Mouse (Mus musculus): Measurements from ENCODE around the gene Kl. TPM values are rescaled to one million over a fixed set of nuclear protein-coding genes. Genes with fewer than 3 reads are reported as not detected.
A peak's percentile ranks its signal among the peaks of the same experiment; 100 is the strongest.

The Kl gene
- polyA plus RNA-seq, 1 experiment from 2014 or later: 0.65 TPM

- no peaks in the 10 kb centered on the region for H3K36me3 ChIP-seq (ENCODE audit: control insufficient read depth, insufficient read depth, low read length)
- ATAC-seq: peak; percentile 85
- H3K9ac ChIP-seq (ENCODE audit: low read depth, low read length): peak overlapping the region; percentile 66
- H3K4me3 ChIP-seq (ENCODE audit: low read depth, low read length): peak overlapping the region; percentile 61
- peaks cover 7% of the 10 kb centered on the region for H3K27me3 ChIP-seq (ENCODE audit: control insufficient read depth, insufficient read depth, low read depth, low read length)
- WGBS: 2% methylated on average over 68 of the region's 89 CpGs
- H3K9me3 ChIP-seq (replicated peaks; ENCODE audit: control insufficient read depth, low read length, poor library complexity, severe bottlenecking): no peaks in the 10 kb centered on the region
- H3K4me1 ChIP-seq (ENCODE audit: control insufficient read depth, insufficient read depth, low read length): peaks cover 3% of the 10 kb centered on the region; the same call in 1 of the 2 replicates
- H3K27ac ChIP-seq (ENCODE audit: low read length): no peak overlapping the region
- peak overlapping the region; percentile 78 for H3K4me2 ChIP-seq (ENCODE audit: low read length)
These were observed 488 bp downstream of the Kl start for GRCm38 (mm10) chr5:150952669-150953521.

- ATAC-seq: no peak
- no peak overlapping the region for H3K27ac ChIP-seq (ENCODE audit: low read length)
- no peak overlapping the region for H3K4me2 ChIP-seq (ENCODE audit: low read length)
- no peaks in the 10 kb centered on the region for H3K36me3 ChIP-seq (ENCODE audit: control insufficient read depth, insufficient read depth, low read length)
- H3K27me3 ChIP-seq (ENCODE audit: control insufficient read depth, insufficient read depth, low read depth, low read length): peaks cover 7% of the 10 kb centered on the region
- WGBS: 77% methylated on average over 9 of the region's 9 CpGs
- H3K9me3 ChIP-seq (replicated peaks; ENCODE audit: control insufficient read depth, low read length, poor library complexity, severe bottlenecking): no peaks in the 10 kb centered on the region
- H3K4me1 ChIP-seq (ENCODE audit: control insufficient read depth, insufficient read depth, low read length): peaks cover 3% of the 10 kb centered on the region; the same call in 1 of the 2 replicates
- H3K4me3 ChIP-seq (ENCODE audit: low read depth, low read length): no peak overlapping the region
- no peak overlapping the region for H3K9ac ChIP-seq (ENCODE audit: low read depth, low read length)
These were observed 2.4 kb downstream of the Kl start for GRCm38 (mm10) chr5:150954791-150955190.

GRCm38 (mm10) chr5:150959861-150960260 lies 7.5 kb downstream of the Kl start:
- ATAC-seq: no peak
- no peak overlapping the region for H3K27ac ChIP-seq (ENCODE audit: low read length)
- peaks cover 3% of the 10 kb centered on the region; the same call in 1 of the 2 replicates for H3K27me3 ChIP-seq (ENCODE audit: control insufficient read depth, insufficient read depth, low read depth, low read length)
- H3K4me2 ChIP-seq (ENCODE audit: low read length): no peak overlapping the region
- H3K36me3 ChIP-seq (ENCODE audit: control insufficient read depth, insufficient read depth, low read length): no peaks in the 10 kb centered on the region
- H3K9ac ChIP-seq (ENCODE audit: low read depth, low read length): no peak overlapping the region
- H3K4me1 ChIP-seq (ENCODE audit: control insufficient read depth, insufficient read depth, low read length): no peaks in the 10 kb centered on the region
- H3K9me3 ChIP-seq (replicated peaks; ENCODE audit: control insufficient read depth, low read length, poor library complexity, severe bottlenecking): no peaks in the 10 kb centered on the region
- no peak overlapping the region for H3K4me3 ChIP-seq (ENCODE audit: low read depth, low read length)
- 95% methylated on average over 1 of the region's 1 CpGs for WGBS

- Histone ChIP-seq H3K4me2 (ENCODE audit: low read length) (no peak overlapping the region), H3K4me3 (ENCODE audit: low read depth, low read length) (no peak overlapping the region), H3K27me3 (ENCODE audit: control insufficient read depth, insufficient read depth, low read depth, low read length) (no peaks in the 10 kb centered on the region), H3K9ac (ENCODE audit: low read depth, low read length) (no peak overlapping the region), H3K9me3 (replicated peaks; ENCODE audit: control insufficient read depth, low read length, poor library complexity, severe bottlenecking) (no peaks in the 10 kb centered on the region), H3K36me3 (ENCODE audit: control insufficient read depth, insufficient read depth, low read length) (no peaks in the 10 kb centered on the region), H3K27ac (ENCODE audit: low read length) (no peak overlapping the region), H3K4me1 (ENCODE audit: control insufficient read depth, insufficient read depth, low read length) (no peaks in the 10 kb centered on the region)
- no peak for ATAC-seq
- WGBS: 59% methylated on average over 1 of the region's 1 CpGs
These were observed 9.2 kb downstream of the Kl start for GRCm38 (mm10) chr5:150961615-150962014.

DNA sequence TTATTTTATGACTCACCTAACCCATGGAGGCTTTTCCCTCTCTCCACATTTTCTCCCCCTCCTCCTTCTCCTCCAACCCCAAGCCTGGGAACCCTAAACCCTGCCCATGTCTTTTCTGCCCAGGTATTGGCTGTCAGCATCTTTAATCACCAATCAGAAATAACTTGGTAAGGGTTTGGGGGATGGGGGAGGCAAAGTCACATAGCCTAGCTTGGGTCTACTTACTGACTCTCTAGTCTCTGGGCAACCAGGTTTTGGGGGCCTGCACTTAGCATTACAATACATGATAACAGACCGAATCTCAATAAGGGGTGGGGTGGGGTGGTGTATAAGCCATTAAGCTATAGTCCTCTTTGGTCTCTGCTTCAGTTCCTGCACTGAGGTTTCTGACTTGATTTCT lies 10.3 kb downstream of the Kl start:
- no peak overlapping the region for H3K9ac ChIP-seq (ENCODE audit: low read depth, low read length)
- H3K27me3 ChIP-seq (ENCODE audit: control insufficient read depth, insufficient read depth, low read depth, low read length): no peaks in the 10 kb centered on the region
- no peaks in the 10 kb centered on the region for H3K4me1 ChIP-seq (ENCODE audit: control insufficient read depth, insufficient read depth, low read length)
- ATAC-seq: no peak
- no peak overlapping the region for H3K4me3 ChIP-seq (ENCODE audit: low read depth, low read length)
- H3K9me3 ChIP-seq (replicated peaks; ENCODE audit: control insufficient read depth, low read length, poor library complexity, severe bottlenecking): no peaks in the 10 kb centered on the region
- H3K36me3 ChIP-seq (ENCODE audit: control insufficient read depth, insufficient read depth, low read length): no peaks in the 10 kb centered on the region
- no peak overlapping the region for H3K4me2 ChIP-seq (ENCODE audit: low read length)
- no peak overlapping the region for H3K27ac ChIP-seq (ENCODE audit: low read length)
- WGBS: 81% methylated on average over 1 of the region's 1 CpGs

- no peak overlapping the region for H3K4me2 ChIP-seq (ENCODE audit: low read length)
- no peak for ATAC-seq
- H3K9me3 ChIP-seq (replicated peaks; ENCODE audit: control insufficient read depth, low read length, poor library complexity, severe bottlenecking): no peaks in the 10 kb centered on the region
- WGBS: 100% methylated on average over 2 of the region's 2 CpGs
- no peaks in the 10 kb centered on the region for H3K36me3 ChIP-seq (ENCODE audit: control insufficient read depth, insufficient read depth, low read length)
- H3K4me3 ChIP-seq (ENCODE audit: low read depth, low read length): no peak overlapping the region
- H3K9ac ChIP-seq (ENCODE audit: low read depth, low read length): no peak overlapping the region
- no peak overlapping the region for H3K27ac ChIP-seq (ENCODE audit: low read length)
- no peaks in the 10 kb centered on the region for H3K27me3 ChIP-seq (ENCODE audit: control insufficient read depth, insufficient read depth, low read depth, low read length)
- H3K4me1 ChIP-seq (ENCODE audit: control insufficient read depth, insufficient read depth, low read length): no peaks in the 10 kb centered on the region
These were observed 15.5 kb downstream of the Kl start for GRCm38 (mm10) chr5:150967925-150968324.

GRCm38 (mm10) chr5:150970551-150970950 lies 18.1 kb downstream of the Kl start:
- no peak for ATAC-seq
- no peaks in the 10 kb centered on the region for H3K4me1 ChIP-seq (ENCODE audit: control insufficient read depth, insufficient read depth, low read length)
- H3K27ac ChIP-seq (ENCODE audit: low read length): no peak overlapping the region
- H3K36me3 ChIP-seq (ENCODE audit: control insufficient read depth, insufficient read depth, low read length): no peaks in the 10 kb centered on the region
- H3K9me3 ChIP-seq (replicated peaks; ENCODE audit: control insufficient read depth, low read length, poor library complexity, severe bottlenecking): no peaks in the 10 kb centered on the region
- no peak overlapping the region for H3K4me2 ChIP-seq (ENCODE audit: low read length)
- 69% methylated on average over 3 of the region's 3 CpGs for WGBS
- H3K27me3 ChIP-seq (ENCODE audit: control insufficient read depth, insufficient read depth, low read depth, low read length): no peaks in the 10 kb centered on the region
- H3K4me3 ChIP-seq (ENCODE audit: low read depth, low read length): no peak overlapping the region
- H3K9ac ChIP-seq (ENCODE audit: low read depth, low read length): no peak overlapping the region

GRCm38 (mm10) chr5:150971126-150971525 lies 18.7 kb downstream of the Kl start:
- no peaks in the 10 kb centered on the region for H3K36me3 ChIP-seq (ENCODE audit: control insufficient read depth, insufficient read depth, low read length)
- no peaks in the 10 kb centered on the region for H3K9me3 ChIP-seq (replicated peaks; ENCODE audit: control insufficient read depth, low read length, poor library complexity, severe bottlenecking)
- no peak overlapping the region for H3K4me2 ChIP-seq (ENCODE audit: low read length)
- no peak overlapping the region for H3K27ac ChIP-seq (ENCODE audit: low read length)
- ATAC-seq: no peak
- no peak overlapping the region for H3K4me3 ChIP-seq (ENCODE audit: low read depth, low read length)
- WGBS: 82% methylated on average over 6 of the region's 6 CpGs
- H3K27me3 ChIP-seq (ENCODE audit: control insufficient read depth, insufficient read depth, low read depth, low read length): no peaks in the 10 kb centered on the region
- H3K9ac ChIP-seq (ENCODE audit: low read depth, low read length): no peak overlapping the region
- H3K4me1 ChIP-seq (ENCODE audit: control insufficient read depth, insufficient read depth, low read length): no peaks in the 10 kb centered on the region

GRCm38 (mm10) chr5:150974226-150974625 lies 21.8 kb downstream of the Kl start:
- 77% methylated on average over 3 of the region's 3 CpGs for WGBS
- Histone ChIP-seq H3K27me3 (ENCODE audit: control insufficient read depth, insufficient read depth, low read depth, low read length) (no peaks in the 10 kb centered on the region), H3K4me2 (ENCODE audit: low read length) (no peak overlapping the region), H3K27ac (ENCODE audit: low read length) (no peak overlapping the region), H3K4me3 (ENCODE audit: low read depth, low read length) (no peak overlapping the region), H3K9ac (ENCODE audit: low read depth, low read length) (no peak overlapping the region), H3K36me3 (ENCODE audit: control insufficient read depth, insufficient read depth, low read length) (no peaks in the 10 kb centered on the region), H3K4me1 (ENCODE audit: control insufficient read depth, insufficient read depth, low read length) (no peaks in the 10 kb centered on the region), H3K9me3 (replicated peaks; ENCODE audit: control insufficient read depth, low read length, poor library complexity, severe bottlenecking) (no peaks in the 10 kb centered on the region)
- ATAC-seq: no peak
